Mouse (Mus musculus): ENCODE results near the gene Gm5148. TPM values are rescaled to one million over a fixed set of nuclear protein-coding genes. Genes with fewer than 3 reads are reported as not detected.
A peak's percentile ranks its signal among the peaks of the same experiment; 100 is the strongest.

Gene Gm5148
- polyA plus RNA-seq, 1 experiment from 2014 or later = 7.5 TPM

GRCm38 (mm10) chr3:37673513-37674261 lies 50.6 kb downstream of the Gm5148 start:
- no peaks in the 10 kb centered on the region for H3K27me3 ChIP-seq (ENCODE audit: insufficient read depth, low read length)
- H3K27ac ChIP-seq (ENCODE audit: low read length) = no peak overlapping the region
- no peak overlapping the region for H3K4me3 ChIP-seq (ENCODE audit: low read length)
- ATAC-seq (ENCODE audit: low FRiP score, low TSS enrichment) = no peak; the same call in 1 of the 2 replicates
- no peak overlapping the region for H3K4me2 ChIP-seq (replicated peaks; ENCODE audit: low read depth, low read length)
- WGBS = 58% methylated on average over 13 of the region's 13 CpGs
- peaks cover 11% of the 10 kb centered on the region; the same call in 1 of the 2 replicates for H3K36me3 ChIP-seq (ENCODE audit: insufficient read depth, low read length)
- H3K9me3 ChIP-seq (ENCODE audit: low read length) = peaks cover 11% of the 10 kb centered on the region
- peaks cover 25% of the 10 kb centered on the region for H3K4me1 ChIP-seq (ENCODE audit: insufficient read depth, low read length)
- 0 out of 2 replicates have a peak overlapping the region, but pooled peaks have one; percentile 13 for H3K9ac ChIP-seq (replicated peaks; ENCODE audit: low read length)

- 23% methylated on average over 15 of the region's 15 CpGs for WGBS
- 0 out of 2 replicates have a peak overlapping the region, but pooled peaks have one; percentile 14 for H3K9ac ChIP-seq (replicated peaks; ENCODE audit: low read length)
- H3K27me3 ChIP-seq (ENCODE audit: insufficient read depth, low read length) = no peaks in the 10 kb centered on the region
- no peak overlapping the region for H3K4me3 ChIP-seq (ENCODE audit: low read length)
- no peak overlapping the region for H3K4me2 ChIP-seq (replicated peaks; ENCODE audit: low read depth, low read length)
- H3K9me3 ChIP-seq (ENCODE audit: low read length) = peaks cover 15% of the 10 kb centered on the region
- H3K36me3 ChIP-seq (ENCODE audit: insufficient read depth, low read length) = peaks cover 12% of the 10 kb centered on the region; the same call in 1 of the 2 replicates
- peaks cover 30% of the 10 kb centered on the region for H3K4me1 ChIP-seq (ENCODE audit: insufficient read depth, low read length)
- ATAC-seq (ENCODE audit: low FRiP score, low TSS enrichment) = peak; percentile 41; the same call in 1 of the 2 replicates
- H3K27ac ChIP-seq (ENCODE audit: low read length) = no peak overlapping the region
Measured at GRCm38 (mm10) chr3:37672266-37673040, 51.8 kb downstream of the Gm5148 start.

DNA sequence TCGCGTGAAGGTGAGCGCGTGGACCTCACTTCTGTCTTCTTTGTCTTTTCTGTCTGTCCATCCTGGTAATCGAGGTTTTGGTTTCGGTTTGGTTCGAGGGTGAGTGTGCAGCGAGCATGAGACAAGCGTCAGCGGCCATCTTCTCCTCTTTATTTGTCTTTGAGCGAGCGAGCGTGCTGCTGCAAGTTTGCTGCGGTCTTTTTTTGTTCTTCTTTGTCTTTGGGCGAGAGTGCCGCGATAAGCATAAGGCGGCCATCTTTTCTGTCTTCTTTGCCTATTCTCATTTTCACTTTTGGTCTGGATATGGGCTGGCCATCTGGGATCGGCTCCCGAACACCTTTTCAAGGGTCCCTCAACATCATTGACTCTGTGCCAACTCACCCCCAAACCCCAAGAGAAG lies 55.2 kb downstream of the Gm5148 start:
- H3K4me2 ChIP-seq (replicated peaks; ENCODE audit: low read depth, low read length) = no peak overlapping the region
- peaks cover 45% of the 10 kb centered on the region for H3K4me1 ChIP-seq (ENCODE audit: insufficient read depth, low read length)
- ATAC-seq (ENCODE audit: low FRiP score, low TSS enrichment) = no peak
- H3K36me3 ChIP-seq (ENCODE audit: insufficient read depth, low read length) = peaks cover 12% of the 10 kb centered on the region; the same call in 1 of the 2 replicates
- 98% methylated on average over 20 of the region's 20 CpGs for WGBS
- H3K27me3 ChIP-seq (ENCODE audit: insufficient read depth, low read length) = no peaks in the 10 kb centered on the region
- no peak overlapping the region for H3K27ac ChIP-seq (ENCODE audit: low read length)
- H3K9me3 ChIP-seq (ENCODE audit: low read length) = peaks cover 15% of the 10 kb centered on the region
- H3K9ac ChIP-seq (replicated peaks; ENCODE audit: low read length) = no peak overlapping the region
- H3K4me3 ChIP-seq (ENCODE audit: low read length) = no peak overlapping the region

- no peak for ATAC-seq (ENCODE audit: low FRiP score, low TSS enrichment)
- Histone ChIP-seq H3K4me3 (ENCODE audit: low read length) (no peak overlapping the region), H3K4me1 (ENCODE audit: insufficient read depth, low read length) (peaks cover 40% of the 10 kb centered on the region), H3K36me3 (ENCODE audit: insufficient read depth, low read length) (peaks cover 12% of the 10 kb centered on the region; the same call in 1 of the 2 replicates), H3K9ac (replicated peaks; ENCODE audit: low read length) (no peak overlapping the region), H3K9me3 (ENCODE audit: low read length) (peaks cover 15% of the 10 kb centered on the region), H3K4me2 (replicated peaks; ENCODE audit: low read depth, low read length) (no peak overlapping the region), H3K27ac (ENCODE audit: low read length) (no peak overlapping the region), H3K27me3 (ENCODE audit: insufficient read depth, low read length) (no peaks in the 10 kb centered on the region)
- 94% methylated on average over 12 of the region's 12 CpGs for WGBS
Measured at GRCm38 (mm10) chr3:37668652-37669051, 55.6 kb downstream of the Gm5148 start.

DNA sequence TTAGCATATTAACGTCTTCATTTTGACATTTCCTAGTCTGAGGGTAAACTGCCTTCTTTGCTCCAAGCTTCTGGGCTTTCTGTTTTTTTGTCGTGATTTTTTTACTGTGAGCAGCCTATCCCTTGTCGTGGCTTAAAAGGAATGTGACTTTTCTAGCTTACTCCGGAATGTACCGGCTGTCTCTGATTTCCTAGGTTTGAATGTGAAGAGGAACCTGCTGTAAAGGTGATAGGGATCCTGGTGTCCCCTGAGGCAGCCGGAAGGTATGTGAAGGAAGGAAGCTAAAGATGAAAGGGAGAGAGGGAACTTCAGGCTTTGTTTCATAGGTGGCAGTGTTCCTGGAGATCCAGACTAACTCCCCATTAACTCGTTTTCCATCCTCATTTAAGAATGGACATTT lies 56.6 kb downstream of the Gm5148 start:
- Histone ChIP-seq H3K9ac (replicated peaks; ENCODE audit: low read length) (no peak overlapping the region), H3K9me3 (ENCODE audit: low read length) (peaks cover 15% of the 10 kb centered on the region), H3K4me1 (ENCODE audit: insufficient read depth, low read length) (peaks cover 34% of the 10 kb centered on the region), H3K27ac (ENCODE audit: low read length) (peak overlapping the region; percentile 76), H3K4me3 (ENCODE audit: low read length) (no peak overlapping the region), H3K27me3 (ENCODE audit: insufficient read depth, low read length) (no peaks in the 10 kb centered on the region), H3K36me3 (ENCODE audit: insufficient read depth, low read length) (peaks cover 12% of the 10 kb centered on the region; the same call in 1 of the 2 replicates), H3K4me2 (replicated peaks; ENCODE audit: low read depth, low read length) (no peak overlapping the region)
- WGBS = 22% methylated on average over 7 of the region's 7 CpGs
- no peak for ATAC-seq (ENCODE audit: low FRiP score, low TSS enrichment)

- no peak overlapping the region for H3K9ac ChIP-seq (replicated peaks; ENCODE audit: low read length)
- peaks cover 27% of the 10 kb centered on the region for H3K4me1 ChIP-seq (ENCODE audit: insufficient read depth, low read length)
- H3K27ac ChIP-seq (ENCODE audit: low read length) = peak overlapping the region; percentile 76
- no peak for ATAC-seq (ENCODE audit: low FRiP score, low TSS enrichment)
- 0 out of 2 replicates have a peak overlapping the region, but pooled peaks have one; percentile 16 for H3K4me2 ChIP-seq (replicated peaks; ENCODE audit: low read depth, low read length)
- H3K4me3 ChIP-seq (ENCODE audit: low read length) = no peak overlapping the region
- H3K27me3 ChIP-seq (ENCODE audit: insufficient read depth, low read length) = no peaks in the 10 kb centered on the region
- WGBS = 6% methylated on average over 2 of the region's 2 CpGs
- H3K9me3 ChIP-seq (ENCODE audit: low read length) = peaks cover 15% of the 10 kb centered on the region
- peaks cover 12% of the 10 kb centered on the region; the same call in 1 of the 2 replicates for H3K36me3 ChIP-seq (ENCODE audit: insufficient read depth, low read length)
Measured at GRCm38 (mm10) chr3:37667119-37667467, 57.2 kb downstream of the Gm5148 start.

DNA sequence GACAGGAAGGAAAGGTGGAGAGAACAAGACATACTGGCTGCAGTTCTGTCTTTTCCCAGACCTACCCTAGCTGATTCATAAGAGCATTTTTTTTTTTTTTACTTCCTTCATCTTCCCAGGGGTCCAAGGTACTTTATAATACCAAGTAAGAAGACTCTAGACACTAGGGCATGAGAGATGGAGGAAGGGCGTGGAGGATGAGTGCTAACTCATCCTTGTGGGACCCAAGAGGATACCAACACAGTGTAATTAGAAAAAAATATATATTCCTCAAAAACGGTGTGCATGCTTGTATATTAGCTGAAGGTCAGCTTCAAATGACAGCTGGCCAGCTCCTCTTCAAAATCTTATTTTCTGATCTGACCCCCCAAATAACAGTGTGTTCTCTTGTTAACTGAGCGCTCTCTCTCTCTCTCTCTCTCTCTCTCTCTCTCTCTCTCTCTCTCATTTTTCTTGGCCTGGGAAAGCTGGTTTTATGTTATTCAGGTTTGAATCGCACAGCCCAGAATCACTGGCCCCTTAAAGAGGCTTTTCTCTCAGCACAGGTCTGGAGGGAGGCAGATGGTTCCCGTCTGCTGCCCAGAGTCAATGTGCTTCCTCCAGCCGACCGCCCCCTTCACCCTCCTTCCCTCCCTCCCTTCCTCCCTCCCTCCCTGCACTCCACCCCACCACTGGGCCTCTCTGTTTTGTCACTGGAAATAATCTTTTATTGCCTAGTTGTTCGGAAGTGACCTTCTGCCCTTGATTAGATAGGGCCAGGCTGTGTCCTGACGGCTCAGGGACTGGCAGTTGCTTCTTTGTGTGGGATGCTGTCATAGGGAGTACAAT lies 57.8 kb downstream of the Gm5148 start:
- Histone ChIP-seq H3K4me3 (ENCODE audit: low read length) (no peak overlapping the region), H3K27me3 (ENCODE audit: insufficient read depth, low read length) (no peaks in the 10 kb centered on the region), H3K36me3 (ENCODE audit: insufficient read depth, low read length) (peaks cover 12% of the 10 kb centered on the region; the same call in 1 of the 2 replicates), H3K9ac (replicated peaks; ENCODE audit: low read length) (no peak overlapping the region), H3K27ac (ENCODE audit: low read length) (peak overlapping the region; percentile 63), H3K4me2 (replicated peaks; ENCODE audit: low read depth, low read length) (peak overlapping the region; percentile 17; the same call in 1 of the 2 replicates), H3K9me3 (ENCODE audit: low read length) (peaks cover 15% of the 10 kb centered on the region), H3K4me1 (ENCODE audit: insufficient read depth, low read length) (peaks cover 25% of the 10 kb centered on the region)
- ATAC-seq (ENCODE audit: low FRiP score, low TSS enrichment) = peak; percentile 96
- 7% methylated on average over 9 of the region's 9 CpGs for WGBS

All from kidney, embryonic 16.5 days (tissue).